Mouse (Mus musculus) MEL (cell line): ENCODE measurements around the gene Snx4. TPM values are rescaled to one million over a fixed set of nuclear protein-coding genes. Genes with fewer than 3 reads are reported as not detected.

Experiments used
- DNase-seq: peaks from one replicate; pipeline ENCODE4 v3.0.0; 2011; ENCODE audit warnings: low read depth, low spot score
- H3K27ac ChIP-seq: 2 replicates; pipeline ENCODE4 v1.5.1; 2012; ENCODE audit warnings: low read depth, mild to moderate bottlenecking, control low read depth, low read length, moderate library complexity; ENCODE audit not compliant: control insufficient read depth
- H3K27me3 ChIP-seq, 2 experiments: fragments of 150-350 bp in 1 of 2; sonication (generic) in 1 of 2; 2 replicates each; pipeline ENCODE4 v1.6.1; 2012; ENCODE audit warnings: low read length in 2 of 2, mild to moderate bottlenecking in 2 of 2, improper control_type of control experiment in 1 of 2, moderate library complexity in 1 of 2; ENCODE audit not compliant: insufficient read depth in 2 of 2, control insufficient read depth in 1 of 2
- H3K36me3 ChIP-seq, 2 experiments: 2 replicates each; pipeline ENCODE4 v1.6.1; 2012 to 2014; ENCODE audit warnings: low read length in 2 of 2, improper control_type of control experiment in 1 of 2, inconsistent platforms in 1 of 2, mild to moderate bottlenecking in 1 of 2; ENCODE audit not compliant: insufficient read depth in 2 of 2, control insufficient read depth in 1 of 2
- H3K4me1 ChIP-seq, 2 experiments: fragments of 150-350 bp in 1 of 2; sonication (generic) in 1 of 2; 2 replicates each; pipeline ENCODE4 v1.6.1; 2012; ENCODE audit warnings: low read length in 2 of 2, improper control_type of control experiment in 1 of 2, mild to moderate bottlenecking in 1 of 2; ENCODE audit not compliant: insufficient read depth in 2 of 2, control insufficient read depth in 1 of 2
- H3K4me3 ChIP-seq, 2 experiments: fragments of 150-350 bp in 1 of 2; sonication (generic) in 1 of 2; 2 replicates each; pipeline ENCODE4 v1.5.1; 2012; ENCODE audit warnings: low read depth in 2 of 2, low read length in 2 of 2, mild to moderate bottlenecking in 2 of 2, moderate library complexity in 2 of 2, control low read depth in 1 of 2, improper control_type of control experiment in 1 of 2; ENCODE audit not compliant: control insufficient read depth in 1 of 2, insufficient read depth in 1 of 2
- H3K79me2 ChIP-seq: 2 replicates; pipeline ENCODE4 v1.6.1; 2012; ENCODE audit warnings: mild to moderate bottlenecking, low read length, moderate library complexity; ENCODE audit not compliant: control insufficient read depth, poor library complexity, insufficient read depth
- H3K9ac ChIP-seq: 2 replicates; pipeline ENCODE4 v1.6.1; 2012; ENCODE audit warnings: low read depth, mild to moderate bottlenecking, control low read depth, low read length, moderate library complexity; ENCODE audit not compliant: control insufficient read depth, poor library complexity, severe bottlenecking
- H3K9me3 ChIP-seq: fragments of 150-350 bp; sonication (generic); replicated peaks from 2 replicates; pipeline ENCODE4 v1.6.1; 2012; ENCODE audit warnings: mild to moderate bottlenecking, low read length, improper control_type of control experiment, moderate library complexity; ENCODE audit not compliant: insufficient read depth
- BHLHE40 ChIP-seq: IDR thresholded peaks from 2 replicates; pipeline ENCODE4 v1.6.1; 2012; ENCODE audit warnings: low read depth, mild to moderate bottlenecking, inconsistent platforms, low read length, improper control_type of control experiment, borderline replicate concordance
- CHD1 ChIP-seq: IDR thresholded peaks from 2 replicates; pipeline ENCODE4 v1.6.1; 2012; ENCODE audit warnings: low read depth, mild to moderate bottlenecking, inconsistent platforms, low read length, improper control_type of control experiment
- CHD2 ChIP-seq: IDR thresholded peaks from 2 replicates; pipeline ENCODE4 v1.6.1; 2011; ENCODE audit warnings: low read length, improper control_type of control experiment
- EP300 ChIP-seq, 2 experiments: IDR thresholded peaks; 2 replicates each; pipeline ENCODE4 v1.6.1; 2011; ENCODE audit warnings: improper control_type of control experiment in 2 of 2, low read length in 2 of 2, low read depth in 1 of 2, mild to moderate bottlenecking in 1 of 2
- ETS1 ChIP-seq: IDR thresholded peaks from 2 replicates; pipeline ENCODE4 v1.6.1; 2012; ENCODE audit warnings: low read depth, mild to moderate bottlenecking, inconsistent platforms, low read length, improper control_type of control experiment, moderate library complexity
- JUND ChIP-seq: IDR thresholded peaks from 2 replicates; pipeline ENCODE4 v1.6.1; 2011; ENCODE audit warnings: low read depth, mild to moderate bottlenecking, improper control_type of control experiment, low read length
- KAT2A ChIP-seq: conservative IDR thresholded peaks from 2 replicates; pipeline ENCODE4 v1.6.1; 2012; ENCODE audit warnings: low read depth, low read length, improper control_type of control experiment, inconsistent platforms
- MAFK ChIP-seq: IDR thresholded peaks from 2 replicates; pipeline ENCODE4 v1.6.1; 2011; ENCODE audit warnings: low read depth, mild to moderate bottlenecking, low read length, improper control_type of control experiment, borderline replicate concordance
- MAZ ChIP-seq: IDR thresholded peaks from 2 replicates; pipeline ENCODE4 v1.6.1; 2012; ENCODE audit warnings: low read depth, mild to moderate bottlenecking, inconsistent platforms, low read length, improper control_type of control experiment
- MEF2A ChIP-seq: IDR thresholded peaks from 2 replicates; pipeline ENCODE4 v1.6.1; 2014; ENCODE audit warnings: low read depth, mild to moderate bottlenecking, inconsistent platforms, low read length, improper control_type of control experiment; ENCODE audit not compliant: poor library complexity, insufficient replicate concordance, severe bottlenecking; ENCODE audit errors: extremely low read depth
- MYB ChIP-seq: IDR thresholded peaks from 2 replicates; pipeline ENCODE4 v1.6.1; 2011; ENCODE audit warnings: mild to moderate bottlenecking, low read depth, low read length, improper control_type of control experiment
- POLR2AphosphoS5 ChIP-seq: IDR thresholded peaks from 2 replicates; pipeline ENCODE4 v1.6.1; 2012; ENCODE audit warnings: low read depth, borderline replicate concordance, mild to moderate bottlenecking, inconsistent platforms, low read length, moderate library complexity, mixed read lengths
- SMC3 ChIP-seq: IDR thresholded peaks from 2 replicates; pipeline ENCODE4 v1.6.1; 2011; ENCODE audit warnings: low read depth, low read length, improper control_type of control experiment
- TAL1 ChIP-seq: IDR thresholded peaks from 2 replicates; pipeline ENCODE4 v1.6.1; 2012; ENCODE audit warnings: mild to moderate bottlenecking, inconsistent platforms, low read length, moderate library complexity, mixed read lengths
- UBTF ChIP-seq: IDR thresholded peaks from 2 replicates; pipeline ENCODE4 v1.6.1; 2012; ENCODE audit warnings: low read depth, mild to moderate bottlenecking, inconsistent platforms, low read length, improper control_type of control experiment, moderate library complexity, borderline replicate concordance; ENCODE audit not compliant: insufficient read depth
- USF1 ChIP-seq: IDR thresholded peaks from 2 replicates; pipeline ENCODE4 v1.6.1; 2014; ENCODE audit warnings: low read depth, mild to moderate bottlenecking, inconsistent platforms, low read length, improper control_type of control experiment, moderate library complexity
- USF2 ChIP-seq, 2 experiments: IDR thresholded peaks; 2 replicates each; pipeline ENCODE4 v1.6.1; 2011 to 2012; ENCODE audit warnings: improper control_type of control experiment in 2 of 2, low read length in 2 of 2, borderline replicate concordance in 1 of 2, inconsistent platforms in 1 of 2, low read depth in 1 of 2, mild to moderate bottlenecking in 1 of 2; ENCODE audit not compliant: insufficient read depth in 1 of 2
- ZMIZ1 ChIP-seq: IDR thresholded peaks from 2 replicates; pipeline ENCODE4 v1.6.1; 2012; ENCODE audit warnings: low read depth, mild to moderate bottlenecking, inconsistent platforms, low read length, improper control_type of control experiment, moderate library complexity
- polyA plus RNA-seq, 2 experiments: library from polyadenylated mRNA; stranded (reverse) in 1 of 2; unstranded in 1 of 2; fragments of >175 nt in 1 of 2; fragments of >200 nt in 1 of 2; gene quantifications; 2 replicates each; pipeline versions ENCODE4 v1.2.1 to v1.2.4; 2012; ENCODE audit warnings: low replicate concordance in 2 of 2, low read depth in 1 of 2; ENCODE audit not compliant: insufficient read length in 2 of 2, insufficient read depth in 1 of 2, missing spikeins in 1 of 2
- total RNA-seq: library from RNA; depleted of rRNA; stranded (reverse); fragments of 300-350 nt; gene quantifications from 2 replicates; pipeline ENCODE4 v1.2.3, GENCODE M21; 2012

The Snx4 gene
- total and polyA plus RNA-seq, 3 experiments: 34.7 to 36.1 TPM; not detected in 1

GRCm38 (mm10) chr16:33236151-33236550, 15.1 kb upstream of the Snx4 start:
- no peaks in the 10 kb centered on the region for H3K36me3 ChIP-seq
- no peak overlapping the region for H3K4me3 ChIP-seq
- no peaks in the 10 kb centered on the region for H3K79me2 ChIP-seq
- DNase-seq: no peak
- no peaks in the 10 kb centered on the region for H3K4me1 ChIP-seq
- TF ChIP-seq POLR2AphosphoS5: no peak
- no peaks in the 10 kb centered on the region for H3K27me3 ChIP-seq
- H3K27ac ChIP-seq: no peak overlapping the region
- H3K9ac ChIP-seq: no peak overlapping the region
- no peaks in the 10 kb centered on the region for H3K9me3 ChIP-seq

- TF ChIP-seq EP300 (IDR thresholded peaks at IDR 0.05; ENCODE audit: low read depth in 1 of 2, low read length in 2 of 2) (no peak), MYB (no peak), BHLHE40 (no peak), MEF2A (no peak), CHD2 (no peak), TAL1 (no peak), MAZ (no peak), UBTF (no peak), USF2 (IDR thresholded peaks at IDR 0.05; ENCODE audit: borderline replicate concordance in 1 of 2, insufficient read depth in 1 of 2, low read depth in 1 of 2, low read length in 2 of 2) (no peak), POLR2AphosphoS5 (no peak), SMC3 (no peak), KAT2A (no peak), MAFK (no peak), JUND (no peak)
Observed at GRCm38 (mm10) chr16:33239305-33239704, 11.9 kb upstream of the Snx4 start.

GRCm38 (mm10) chr16:33242046-33242445, 9.2 kb upstream of the Snx4 start:
- no peaks in the 10 kb centered on the region; a peak in 1 of 4 replicates for H3K36me3 ChIP-seq
- H3K27ac ChIP-seq: no peak overlapping the region
- H3K4me1 ChIP-seq: no peaks in the 10 kb centered on the region
- no peak overlapping the region for H3K9ac ChIP-seq
- no peaks in the 10 kb centered on the region for H3K9me3 ChIP-seq
- DNase-seq: no peak
- no peak overlapping the region for H3K4me3 ChIP-seq
- H3K27me3 ChIP-seq: no peaks in the 10 kb centered on the region
- TF ChIP-seq USF1 (no peak), CHD1 (no peak), MAZ (no peak), ETS1 (no peak), ZMIZ1 (no peak), UBTF (no peak), CHD2 (no peak)
- no peaks in the 10 kb centered on the region for H3K79me2 ChIP-seq

More at GRCm38 (mm10) chr16:33239305-33239704, 11.9 kb upstream of the Snx4 start:
- Histone ChIP-seq H3K36me3 (no peaks in the 10 kb centered on the region; a peak in 1 of 4 replicates), H3K4me3 (no peak overlapping the region), H3K27me3 (no peaks in the 10 kb centered on the region), H3K27ac (no peak overlapping the region), H3K9ac (no peak overlapping the region), H3K4me1 (no peaks in the 10 kb centered on the region), H3K79me2 (no peaks in the 10 kb centered on the region), H3K9me3 (no peaks in the 10 kb centered on the region)
- no peak for DNase-seq
